20 mouse cellular contexts compared by ENCODE assay signal in genomic region chr14:20032016-20032737, GRCm38 (mm10). TPM values are rescaled to one million over a fixed set of nuclear protein-coding genes. Genes with fewer than 3 reads are reported as not detected.
DNase-seq lines count a peak whose midpoint lies in the region; ATAC-seq and TF ChIP-seq lines count a peak whose summit lies in the region.
"Had no signal": no experiment of that assay in that cellular context is flagged by ENCODE, and none has a peak within 500 bp of the region (broad histone marks: within the 10 kb centered on the region; RNA-seq: fewer than 3 reads in every experiment).

No protein-coding gene starts in this region.

- no peaks in the 10 kb centered on the region for H3K9me3 ChIP-seq in lung, postnatal 0 days (ENCODE audit: low read length)
- H3K9me3 ChIP-seq: embryonic facial prominence, embryonic 12.5 days; forebrain, embryonic 12.5 days; heart, embryonic 15.5 days; hindbrain, embryonic 10.5 days had no signal

- no peak for TF ChIP-seq CTCF in lung, postnatal 0 days (IDR thresholded peaks at IDR 0.05)

- no peaks in the 10 kb centered on the region for H3K4me1 ChIP-seq in lung, postnatal 0 days (ENCODE audit: insufficient read depth, low read depth, low read length)
- H3K4me1 ChIP-seq: embryonic facial prominence, embryonic 12.5 days; forebrain, embryonic 12.5 days had no signal

- no peak overlapping the region for H3K9ac ChIP-seq in lung, postnatal 0 days (replicated peaks; ENCODE audit: low read depth)
- H3K9ac ChIP-seq: embryonic facial prominence, embryonic 12.5 days; forebrain, embryonic 12.5 days; heart, embryonic 15.5 days; hindbrain, embryonic 14.5 days had no signal

- intact Hi-C loops in heart, postnatal 10 days (cut with DNase I): loop anchor here (5.0 kb wide), 1 partner anchor 55 kb away; the partner anchor contains the start of gene Gng2

- no peak overlapping the region for H3K4me2 ChIP-seq in lung, postnatal 0 days (replicated peaks; ENCODE audit: low read depth, low read length)
- H3K4me2 ChIP-seq: embryonic facial prominence, embryonic 12.5 days; forebrain, embryonic 12.5 days; heart, embryonic 11.5 days; heart, embryonic 15.5 days; hindbrain, embryonic 14.5 days had no signal

- ATAC-seq in lung, postnatal 0 days: no peak
- ATAC-seq: forebrain, embryonic 16.5 days had no signal

- H3K27ac ChIP-seq in lung, postnatal 0 days (ENCODE audit: low read length): no peak overlapping the region
- H3K27ac ChIP-seq: embryonic facial prominence, embryonic 12.5 days; forebrain, embryonic 12.5 days; heart, adult 2 months; heart, embryonic 15.5 days; hindbrain, embryonic 10.5 days; hindbrain, embryonic 14.5 days had no signal

- TF ChIP-seq EP300 in lung, postnatal 0 days (IDR thresholded peaks at IDR 0.05): no peak

- WGBS in large intestine, adult 2 months: 33% methylated on average over 19 of the region's 19 CpGs
- WGBS in lung, postnatal 0 days: 75% methylated on average over 19 of the region's 19 CpGs

- peak; percentile 80 for DNase-seq in heart, adult 11 months
- DNase-seq in heart, postnatal 10 days: no peak
- peak; percentile 63 for DNase-seq in ZHBTc4 (ENCODE audit: low read depth, low spot score)
- peak; percentile 44 for DNase-seq in large intestine, adult 2 months (ENCODE audit: low read depth, low spot score)
- DNase-seq in lung, postnatal 0 days (ENCODE audit: low spot score): no peak
- no peak for DNase-seq in kidney, adult 18-20 months
- no peak for DNase-seq in cerebellum, adult 11 months
- DNase-seq: adrenal gland, adult 2 months; adrenal gland, postnatal 25 days; cerebellum, adult 2 months; cerebellum, postnatal 25 days; gastrocnemius, postnatal 10 days; heart, adult 2 months had no signal

- no peak overlapping the region for H3K4me3 ChIP-seq in lung, postnatal 0 days (ENCODE audit: low read depth, low read length)
- H3K4me3 ChIP-seq: embryonic facial prominence, embryonic 12.5 days; forebrain, embryonic 12.5 days; heart, adult 2 months; heart, embryonic 15.5 days; hindbrain, embryonic 10.5 days had no signal

- no peaks in the 10 kb centered on the region for H3K36me3 ChIP-seq in lung, postnatal 0 days (ENCODE audit: insufficient read depth, low read length)
- H3K36me3 ChIP-seq: embryonic facial prominence, embryonic 12.5 days; forebrain, embryonic 12.5 days; heart, embryonic 15.5 days; hindbrain, embryonic 10.5 days had no signal

- no peaks in the 10 kb centered on the region for H3K27me3 ChIP-seq in lung, postnatal 0 days (replicated peaks; ENCODE audit: insufficient read depth, low read length)
- H3K27me3 ChIP-seq: embryonic facial prominence, embryonic 12.5 days; forebrain, embryonic 12.5 days; heart, embryonic 15.5 days had no signal

RNA-seq across cellular contexts. Expression of gene Gng2, which starts 54.8 kb away (rescaled TPM):
- total RNA-seq in heart, postnatal 10 days (2021): 10 to 100 TPM; 20.7 to 30.5 TPM
- polyA plus RNA-seq in large intestine, adult 2 months (2012; rRNA removed): 12.0 and 12.8 TPM in 2 replicates
- polyA plus RNA-seq in lung, postnatal 0 days (2015; fragmentation: Nextera tagmentation; extraction: Ambion mirVana): 27.9 and 29.5 TPM in 2 replicates

Comparison
In these comparisons a context has a peak if more than half of its experiments do, and no peak if none do; other contexts are left out.
1. DNase-seq: peak in heart, adult 11 months (single experiment), ZHBTc4 (single experiment) and large intestine, adult 2 months (single experiment); none in heart, postnatal 10 days (0 of 2), lung, postnatal 0 days (single experiment), kidney, adult 18-20 months (single experiment) and cerebellum, adult 11 months (single experiment).